Mouse (Mus musculus): ENCODE results near the gene Rbp1.

Gene Rbp1

DNA sequence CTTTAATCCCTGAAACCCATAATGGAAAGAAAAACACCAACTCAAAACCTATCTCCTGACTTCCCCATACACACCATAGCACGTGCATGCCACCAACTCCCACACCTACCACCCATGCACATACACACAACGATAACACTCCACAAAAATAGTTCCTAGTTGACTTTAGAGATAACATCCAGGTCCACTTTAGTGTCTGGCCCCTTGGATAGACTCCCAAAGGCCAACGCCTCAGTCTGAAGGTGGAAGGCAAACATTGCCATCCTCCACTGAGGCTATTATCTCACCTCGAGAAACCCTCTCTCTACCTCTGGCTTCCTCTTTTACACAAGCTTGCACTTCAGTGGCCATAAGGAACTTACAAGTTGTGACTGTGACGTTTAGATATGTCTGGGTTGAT lies 69.5 kb downstream of the Rbp1 start:
- no peak for DNase-seq (ENCODE audit: low read depth, low spot score)

GRCm38 (mm10) chr9:98492821-98493220 lies 70.1 kb downstream of the Rbp1 start:
- DNase-seq (ENCODE audit: low read depth, low spot score): no peak
